Mouse (Mus musculus) heart, postnatal 0 days (tissue): Measurements from ENCODE around the gene Mphosph6. TPM values are rescaled to one million over a fixed set of nuclear protein-coding genes. Genes with fewer than 3 reads are reported as not detected.

Experiments
- ATAC-seq: fragments of 200-750 bp; cut with Nextera tagmentation; 2 replicates; pipeline ENCODE4 v1.8.0; 2017; ENCODE audit warnings: low read depth, moderate number of reproducible peaks, moderate library complexity; ENCODE audit not compliant: insufficient read depth
- DNase-seq: peaks from one replicate; pipeline ENCODE4 v3.0.0-alpha.2; 2016; ENCODE audit warnings: low spot score
- H3K27ac ChIP-seq: fragments of 300-500 bp; sonication (generic); 2 replicates; pipeline ENCODE4 v1.5.1; 2014; ENCODE audit warnings: low read depth, mild to moderate bottlenecking
- H3K27me3 ChIP-seq: fragments of 300-500 bp; sonication (generic); 2 replicates; pipeline ENCODE4 v1.6.1; 2014; ENCODE audit warnings: low read length, mixed read lengths; ENCODE audit not compliant: control insufficient read depth, insufficient read depth
- H3K36me3 ChIP-seq: fragments of 300-500 bp; sonication (generic); replicated peaks from 2 replicates; pipeline ENCODE4 v1.6.1; 2014; ENCODE audit warnings: low read length, mixed read lengths; ENCODE audit not compliant: control insufficient read depth, insufficient read depth
- H3K4me1 ChIP-seq: fragments of 300-500 bp; sonication (generic); 2 replicates; pipeline ENCODE4 v1.6.1; 2014; ENCODE audit warnings: antibody characterized with exemption; ENCODE audit not compliant: control insufficient read depth, insufficient read depth
- H3K4me2 ChIP-seq: fragments of 300-500 bp; sonication (generic); 2 replicates; pipeline ENCODE4 v1.6.1; 2014; ENCODE audit warnings: low read depth, mild to moderate bottlenecking, low read length, moderate library complexity
- H3K4me3 ChIP-seq: fragments of 300-500 bp; sonication (generic); 2 replicates; pipeline ENCODE4 v1.5.1; 2014; ENCODE audit warnings: low read depth, low read length
- H3K9ac ChIP-seq: fragments of 300-500 bp; sonication (generic); replicated peaks from 2 replicates; pipeline ENCODE4 v1.6.1; 2014; ENCODE audit warnings: low read depth, low read length, mixed read lengths
- H3K9me3 ChIP-seq: fragments of 300-500 bp; sonication (generic); replicated peaks from 2 replicates; pipeline ENCODE4 v1.6.1; 2016; ENCODE audit warnings: low read length; ENCODE audit not compliant: control insufficient read depth
- CTCF ChIP-seq: IDR thresholded peaks from 2 replicates; pipeline ENCODE4 v1.5.1; 2016; ENCODE audit warnings: antibody characterized with exemption, control low read depth, low read depth
- EP300 ChIP-seq: IDR thresholded peaks from 2 replicates; pipeline ENCODE4 v1.6.1; 2016; ENCODE audit warnings: antibody characterized with exemption, low read depth
- WGBS: fragments of 180-500 bp; shearing (Covaris S2); extraction: QIAGEN DNeasy Blood & Tissue Kit; methylation state at CpG from one replicate; pipeline ENCODE4 v1.1.7; 2014; 5-methylcytosine and 5-hydroxymethylcytosine counted together
- polyA plus RNA-seq: library from polyadenylated mRNA; unstranded; fragments of >200 nt; fragmentation: Nextera tagmentation; extraction: Ambion mirVana; gene quantifications from 2 replicates; pipeline ENCODE4 v1.2.1, GENCODE M21; 2015
- total RNA-seq: library from RNA; depleted of rRNA; stranded (reverse); fragments of >200 nt; gene quantifications from 2 replicates; pipeline ENCODE4 v1.2.3, GENCODE M21; 2014; ENCODE audit warnings: low replicate concordance; rRNA removed

Mphosph6 gene
- total and polyA plus RNA-seq, 2 experiments from 2014 or later: 12.9 to 23.6 TPM

DNA sequence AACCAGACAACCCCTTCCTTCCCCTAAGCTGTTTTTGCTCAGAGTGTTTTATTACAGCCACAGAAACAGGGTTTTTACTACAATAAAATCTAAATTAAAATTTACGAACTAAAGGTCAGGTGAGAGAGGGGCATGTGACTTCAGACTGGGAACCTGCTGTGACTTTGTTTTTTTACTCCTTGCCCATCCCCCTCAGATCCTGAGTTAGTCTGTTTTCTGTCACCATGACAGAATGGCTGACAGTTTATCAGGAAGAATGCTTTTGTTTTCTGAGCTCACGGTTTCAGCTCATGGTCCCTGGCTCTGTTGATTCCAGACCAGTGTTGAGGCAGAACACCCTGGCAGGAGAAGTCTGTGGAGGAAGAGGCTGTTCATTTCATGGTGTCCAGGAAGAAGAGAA is 52.3 kb downstream of the Mphosph6 start:
- H3K27me3 ChIP-seq: no peaks in the 10 kb centered on the region
- H3K4me2 ChIP-seq: no peak overlapping the region
- 51% methylated on average over 2 of the region's 2 CpGs for WGBS
- no peak for DNase-seq
- no peak overlapping the region for H3K4me3 ChIP-seq
- no peaks in the 10 kb centered on the region for H3K36me3 ChIP-seq
- no peak overlapping the region for H3K27ac ChIP-seq
- no peak for TF ChIP-seq EP300
- no peak for TF ChIP-seq CTCF
- no peak overlapping the region for H3K9ac ChIP-seq
- H3K4me1 ChIP-seq: no peaks in the 10 kb centered on the region
- no peaks in the 10 kb centered on the region for H3K9me3 ChIP-seq
- no peak for ATAC-seq

DNA sequence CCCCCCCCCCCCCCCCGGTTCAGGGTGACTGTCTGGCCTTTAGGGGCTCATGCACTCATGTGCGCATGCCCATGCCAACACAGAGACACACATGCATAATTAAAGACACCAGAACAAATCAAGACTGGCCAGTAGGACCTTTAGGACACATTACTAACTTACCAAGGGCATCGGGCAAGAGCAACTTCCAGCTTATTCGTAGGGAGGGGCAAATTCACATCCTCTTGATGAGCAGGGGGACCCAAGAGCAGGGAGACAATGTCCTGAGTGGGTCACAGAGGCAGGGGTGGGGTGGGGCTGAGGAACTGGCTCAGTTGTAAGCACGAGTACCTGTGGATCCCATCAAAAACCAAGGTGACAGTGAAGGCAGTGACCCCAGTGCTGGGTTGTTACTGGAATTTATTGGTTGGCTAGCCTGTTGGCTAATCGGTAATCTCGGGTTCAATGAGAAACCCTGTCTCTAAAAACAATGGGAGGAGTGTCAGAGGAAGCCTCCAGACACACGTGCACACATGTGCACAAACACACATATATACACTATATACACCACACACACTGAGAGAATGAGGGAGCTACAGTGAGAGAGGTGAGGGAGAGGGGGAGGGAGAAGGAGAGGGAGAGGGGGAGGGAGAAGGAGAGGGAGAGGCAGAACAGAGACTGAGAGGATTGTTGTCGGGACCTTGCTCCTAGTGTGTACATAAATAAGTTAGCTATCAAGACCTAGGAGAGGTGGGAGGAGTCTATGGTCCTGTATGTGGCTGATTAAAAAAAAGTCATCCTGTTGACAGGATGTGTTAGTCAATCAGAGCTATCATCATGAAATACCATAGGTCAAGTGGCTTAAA is 53.6 kb downstream of the Mphosph6 start:
- ATAC-seq: no peak
- no peaks in the 10 kb centered on the region for H3K9me3 ChIP-seq
- TF ChIP-seq EP300 (no peak), CTCF (no peak)
- H3K27ac ChIP-seq: no peak overlapping the region
- no peaks in the 10 kb centered on the region for H3K4me1 ChIP-seq
- no peak for DNase-seq
- 65% methylated on average over 7 of the region's 9 CpGs for WGBS
- H3K27me3 ChIP-seq: no peaks in the 10 kb centered on the region
- no peak overlapping the region for H3K4me2 ChIP-seq
- no peaks in the 10 kb centered on the region for H3K36me3 ChIP-seq
- no peak overlapping the region for H3K4me3 ChIP-seq
- H3K9ac ChIP-seq: no peak overlapping the region

DNA sequence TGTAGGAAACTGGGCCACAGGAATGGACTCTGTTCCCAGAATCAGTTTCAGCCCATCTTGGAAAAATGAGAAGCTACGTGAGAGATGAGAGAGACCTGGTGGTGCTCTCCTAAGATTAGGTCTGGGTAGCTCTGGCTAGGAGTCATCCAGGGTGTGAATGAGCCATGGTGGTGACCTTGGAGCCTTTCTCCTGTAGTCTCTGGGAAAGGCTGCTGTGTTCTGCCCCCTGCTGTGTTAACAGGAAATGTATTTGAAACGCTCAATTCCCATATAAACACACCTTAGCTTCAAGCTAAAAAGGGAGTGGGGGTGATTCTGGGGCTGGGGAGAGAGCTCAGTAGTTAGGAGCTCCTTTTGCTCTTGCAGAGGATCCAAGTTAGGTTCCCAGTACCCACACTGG is 54.3 kb downstream of the Mphosph6 start:
- no peak for ATAC-seq
- no peaks in the 10 kb centered on the region for H3K27me3 ChIP-seq
- H3K36me3 ChIP-seq: no peaks in the 10 kb centered on the region
- H3K4me1 ChIP-seq: no peaks in the 10 kb centered on the region
- no peak overlapping the region for H3K4me3 ChIP-seq
- H3K27ac ChIP-seq: no peak overlapping the region
- no peaks in the 10 kb centered on the region for H3K9me3 ChIP-seq
- TF ChIP-seq CTCF: no peak
- no peak for TF ChIP-seq EP300
- 29% methylated on average over 2 of the region's 2 CpGs for WGBS
- no peak for DNase-seq
- no peak overlapping the region for H3K9ac ChIP-seq
- no peak overlapping the region for H3K4me2 ChIP-seq

DNA sequence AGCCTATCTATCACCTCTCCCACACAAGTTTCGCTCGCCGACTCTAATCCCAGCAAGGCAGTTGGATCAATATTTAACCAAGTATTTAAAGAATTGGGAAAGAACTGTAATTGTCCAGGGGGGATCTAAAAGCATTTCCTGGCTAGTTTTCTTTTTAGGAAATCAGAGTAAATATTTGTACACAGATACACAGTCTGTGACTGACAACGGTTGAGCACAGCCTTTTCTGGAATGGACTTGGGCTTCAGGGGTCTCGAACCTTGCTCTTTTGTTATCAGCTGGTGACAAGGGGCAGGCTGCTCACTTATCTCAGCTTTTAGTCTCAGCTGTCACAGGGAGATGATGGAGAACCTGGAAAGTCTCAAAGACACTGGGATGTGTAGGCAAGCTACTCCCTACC is 55.1 kb downstream of the Mphosph6 start:
- no peak overlapping the region for H3K4me3 ChIP-seq
- H3K4me1 ChIP-seq: no peaks in the 10 kb centered on the region
- 62% methylated on average over 5 of the region's 5 CpGs for WGBS
- no peaks in the 10 kb centered on the region for H3K9me3 ChIP-seq
- no peak overlapping the region for H3K27ac ChIP-seq
- TF ChIP-seq CTCF (no peak), EP300 (no peak)
- H3K36me3 ChIP-seq: no peaks in the 10 kb centered on the region
- no peaks in the 10 kb centered on the region for H3K27me3 ChIP-seq
- ATAC-seq: no peak
- no peak overlapping the region for H3K4me2 ChIP-seq
- no peak overlapping the region for H3K9ac ChIP-seq
- DNase-seq: no peak

DNA sequence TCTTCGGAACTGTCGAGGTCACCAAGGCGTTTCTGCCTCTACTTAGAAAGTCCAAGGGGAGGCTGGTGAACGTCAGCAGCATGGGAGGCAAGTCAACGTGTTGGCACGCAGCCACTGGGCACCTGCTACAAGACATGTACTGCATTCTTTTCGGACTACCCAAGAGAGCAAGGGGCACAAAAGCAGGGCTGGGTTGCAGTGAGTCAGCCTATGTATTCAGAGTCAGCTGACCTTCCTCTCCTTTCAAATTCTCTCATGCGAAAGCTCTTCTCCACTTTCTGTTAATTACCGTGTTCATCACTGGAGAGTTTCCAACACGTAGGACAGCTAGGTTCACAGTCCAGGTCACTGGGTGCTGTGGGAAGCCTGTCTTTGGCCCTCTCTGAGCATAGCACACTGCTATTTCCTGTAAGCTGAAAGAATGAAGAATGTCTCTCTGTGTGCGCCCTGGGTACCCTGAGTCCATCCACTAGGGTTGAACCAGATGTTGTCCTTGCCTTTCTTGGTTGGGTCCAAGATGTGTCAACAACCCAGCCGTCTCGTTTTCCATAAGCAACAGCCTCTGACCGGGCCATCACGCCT is 59.2 kb downstream of the Mphosph6 start:
- H3K4me1 ChIP-seq: no peaks in the 10 kb centered on the region
- no peak overlapping the region for H3K27ac ChIP-seq
- no peak overlapping the region for H3K4me2 ChIP-seq
- no peak overlapping the region for H3K9ac ChIP-seq
- ATAC-seq (no peak), DNase-seq (no peak)
- no peak for TF ChIP-seq EP300
- TF ChIP-seq CTCF: no peak
- H3K4me3 ChIP-seq: no peak overlapping the region
- 54% methylated on average over 15 of the region's 15 CpGs for WGBS
- H3K9me3 ChIP-seq: no peaks in the 10 kb centered on the region
- H3K36me3 ChIP-seq: no peaks in the 10 kb centered on the region
- no peaks in the 10 kb centered on the region for H3K27me3 ChIP-seq

Other genes with a start within 250 kb of the Mphosph6 start
- 0.23 and 2.0 TPM in 2 replicates for gene Sdr42e1, start 128.3 kb downstream of the Mphosph6 start, total RNA-seq
- gene Sdr42e1, start 128.3 kb downstream of the Mphosph6 start, polyA plus RNA-seq: 0.61 and 0.92 TPM in 2 replicates
- 2.3 TPM in 1 of 2 replicates, not detected in the other for gene Hsd17b2, start 100.0 kb downstream of the Mphosph6 start, total RNA-seq
- gene Hsd17b2, start 100.0 kb downstream of the Mphosph6 start, polyA plus RNA-seq: not detected in 2 replicates